In the genomic region with DNA sequence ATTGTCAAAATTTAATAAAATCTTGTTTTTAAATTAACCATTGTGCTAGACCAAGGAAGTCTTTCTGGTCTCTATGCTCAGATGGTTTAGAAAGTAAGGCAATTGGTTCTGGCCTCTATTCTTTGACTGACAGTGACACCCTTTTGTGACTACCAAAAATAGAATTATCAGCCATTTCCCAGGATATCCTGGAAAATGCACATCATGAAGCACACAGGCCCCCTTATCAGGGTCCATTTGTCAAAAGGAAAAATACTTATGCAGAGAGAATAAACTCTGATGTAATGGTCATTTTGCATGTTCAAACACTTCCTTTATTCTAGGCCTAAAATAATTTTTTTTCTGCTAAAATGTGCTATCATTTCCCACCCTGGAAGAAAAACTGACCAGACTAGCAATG, we compare ENCODE assay signal across 15 mouse cellular contexts.
"Had no signal": no experiment of that assay in that cellular context is flagged by ENCODE, and none has a peak within 500 bp of the region (broad histone marks: within the 10 kb centered on the region; RNA-seq: fewer than 3 reads in every experiment).

No protein-coding gene starts in this region.

- H3K27ac ChIP-seq: neural tube, embryonic 15.5 days; stomach, embryonic 15.5 days; stomach, postnatal 0 days had no signal

- DNase-seq: retina, postnatal 1 day; right cerebral cortex, adult 18-20 months; right cerebral cortex, postnatal 14 days; right cerebral cortex, postnatal 25 days; right cerebral cortex, postnatal 4 days; spleen, adult 18-20 months; thymus, adult 18-20 months; thymus, adult 2 months; thymus, postnatal 14 days; thymus, postnatal 25 days; thymus, postnatal 36 days; thymus, postnatal 4 days had no signal

- H3K27me3 ChIP-seq: neural tube, embryonic 15.5 days; stomach, embryonic 15.5 days had no signal

- H3K9ac ChIP-seq: neural tube, embryonic 15.5 days; stomach, embryonic 15.5 days had no signal

- H3K4me1 ChIP-seq: neural tube, embryonic 15.5 days; stomach, embryonic 15.5 days had no signal

- H3K36me3 ChIP-seq: stomach, embryonic 15.5 days had no signal

- H3K4me3 ChIP-seq: neural tube, embryonic 15.5 days; stomach, embryonic 15.5 days had no signal

- H3K9me3 ChIP-seq: neural tube, embryonic 15.5 days; stomach, embryonic 15.5 days had no signal

- H3K4me2 ChIP-seq: neural tube, embryonic 15.5 days; stomach, embryonic 15.5 days had no signal
